Mouse (Mus musculus): ENCODE measurements around the gene Mtnr1a.

Mtnr1a gene

DNA sequence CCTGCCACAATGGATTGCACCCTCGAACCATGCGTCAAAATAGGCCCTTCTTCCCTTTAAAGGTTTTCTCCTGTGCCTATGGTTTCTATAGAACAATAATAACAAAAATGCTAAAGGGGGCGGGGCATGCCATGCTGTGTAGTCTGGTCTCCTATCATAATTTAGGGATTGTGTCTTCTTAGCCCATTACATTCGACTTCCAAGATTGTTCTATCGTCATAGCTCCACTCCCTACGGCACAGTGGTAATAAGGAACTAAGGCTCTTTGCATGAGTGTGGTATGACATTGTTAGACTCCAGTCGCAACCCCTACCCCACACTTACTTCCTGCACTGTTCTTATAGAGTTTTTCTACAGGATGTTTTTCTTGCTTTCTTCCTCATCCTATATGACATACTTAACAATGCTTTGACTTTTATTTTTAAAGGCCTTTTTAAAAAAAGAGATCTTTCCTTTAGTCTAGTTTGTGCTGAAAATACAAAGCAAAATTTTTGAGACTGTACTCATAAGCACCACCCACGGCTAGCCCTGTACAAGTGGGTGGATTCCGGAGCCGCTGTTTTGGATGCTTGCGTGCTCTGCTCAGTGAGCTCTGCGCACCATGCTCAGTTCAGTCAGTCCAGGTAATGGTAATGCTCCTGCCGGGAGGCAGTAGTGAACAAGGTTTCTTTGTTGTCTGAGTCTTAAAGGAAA lies 40.6 kb downstream of the Mtnr1a start:
- DNase-seq (ENCODE audit: low spot score) = peak; percentile 23

DNA sequence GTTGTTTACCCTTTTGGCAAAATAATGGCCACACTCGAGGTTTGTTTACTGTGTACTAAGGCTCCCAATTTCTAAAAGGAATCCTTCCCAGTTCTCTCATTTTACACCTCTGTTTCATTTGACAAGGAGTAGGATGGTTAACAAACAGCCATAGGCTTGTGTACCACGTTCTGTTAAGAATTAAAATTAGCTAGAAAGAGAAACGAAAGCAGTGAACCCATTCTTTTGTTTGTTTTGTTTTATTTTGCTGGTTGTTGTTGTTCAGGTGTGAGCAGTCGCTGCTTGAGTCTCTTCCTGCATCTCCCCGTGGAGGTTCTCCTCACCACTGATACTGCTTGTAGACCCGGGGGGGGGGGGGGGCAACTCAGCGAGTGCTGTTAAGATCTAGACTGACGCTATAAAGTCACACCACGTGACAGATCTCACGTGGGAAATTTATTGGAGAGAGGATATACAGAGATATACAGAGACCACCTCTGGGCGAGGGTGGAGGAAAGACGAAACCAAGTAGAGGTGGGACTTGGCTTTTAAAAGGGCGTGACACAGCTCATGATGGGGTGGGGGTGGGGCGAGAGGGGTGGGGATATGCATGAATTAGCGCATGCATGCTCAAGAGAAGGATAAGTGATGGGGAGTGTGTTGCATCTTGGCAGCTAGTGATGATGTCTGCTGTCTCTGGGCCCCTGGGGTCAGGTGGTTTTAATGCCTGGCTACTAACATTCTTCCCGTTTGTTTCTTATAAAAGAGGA lies 41.3 kb downstream of the Mtnr1a start:
- no peak for DNase-seq (ENCODE audit: low spot score)

DNA sequence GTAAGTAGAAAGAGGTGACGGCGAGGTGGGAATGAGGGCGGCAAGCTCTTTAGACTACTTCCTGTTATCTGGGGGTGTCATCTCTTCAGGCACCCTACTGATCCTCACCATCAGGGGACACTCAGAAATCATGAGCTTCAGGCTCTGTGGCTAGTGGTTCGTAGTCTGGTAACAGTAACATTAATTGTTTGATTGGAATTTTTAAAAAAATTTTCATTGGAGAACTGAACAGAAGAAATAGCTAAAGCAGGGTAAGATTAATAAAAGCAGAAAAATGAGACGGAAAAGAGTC lies 41.8 kb downstream of the Mtnr1a start:
- DNase-seq (ENCODE audit: low spot score) = no peak

DNA sequence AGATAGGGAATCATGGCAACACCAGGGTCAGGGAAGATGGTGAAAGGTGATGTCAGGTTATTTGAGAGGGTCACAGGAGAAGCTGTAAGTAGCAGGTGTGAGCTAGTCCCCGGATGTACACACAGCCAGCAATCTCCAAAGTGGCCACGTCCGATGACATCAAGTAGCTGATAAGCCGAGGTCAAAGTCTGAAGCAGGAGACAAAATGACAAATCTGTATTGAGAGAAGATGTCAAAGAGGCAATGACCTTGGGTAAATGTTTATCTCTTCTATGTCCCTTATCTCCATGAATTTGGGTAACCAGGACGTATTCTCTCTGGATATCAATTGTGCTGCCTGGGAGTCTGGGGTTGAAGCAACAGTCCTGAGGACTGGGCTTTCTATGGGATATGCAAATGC lies 42.9 kb downstream of the Mtnr1a start:
- no peak for DNase-seq (ENCODE audit: low spot score)

DNA sequence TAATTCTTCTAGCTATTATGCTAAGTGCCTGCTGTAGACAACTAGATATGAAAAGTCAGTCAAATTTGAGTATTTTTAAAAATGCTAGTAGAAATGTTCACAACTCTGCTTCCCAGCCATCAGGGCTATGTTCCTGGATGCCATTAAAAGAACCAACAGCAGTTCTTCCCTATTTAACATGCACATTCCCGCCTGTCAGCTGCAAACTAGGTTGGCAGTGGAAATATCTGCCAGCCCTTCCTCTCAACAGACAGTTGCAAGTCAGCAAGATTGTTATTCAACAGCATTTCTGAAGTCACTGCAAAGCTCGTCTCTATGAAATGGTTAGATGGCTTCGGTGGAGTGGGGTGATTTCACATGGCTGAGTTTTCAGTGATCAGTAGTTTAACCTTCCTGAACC lies 48.7 kb downstream of the Mtnr1a start:
- DNase-seq (ENCODE audit: low spot score) = no peak

DNA sequence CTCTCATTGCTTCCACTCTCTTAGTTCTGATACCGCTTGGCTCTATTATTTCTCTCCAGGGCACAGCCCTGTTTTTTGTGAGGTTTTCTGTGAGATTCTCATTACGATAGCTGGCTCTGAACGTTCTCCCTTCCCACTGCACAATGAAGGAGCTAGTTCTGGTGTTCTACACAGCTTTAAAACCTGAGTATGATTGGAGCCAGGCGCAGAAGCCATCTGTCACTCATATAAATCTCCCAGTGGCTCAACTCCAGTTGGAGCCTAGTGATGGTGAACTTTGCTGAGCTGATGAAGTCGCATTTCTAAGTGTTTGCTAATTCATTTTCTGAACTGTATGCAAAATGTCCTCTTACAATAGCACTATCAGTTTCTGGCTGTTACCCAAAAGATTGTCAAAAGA lies 56.7 kb downstream of the Mtnr1a start:
- no peak for DNase-seq (ENCODE audit: low spot score)
